In the genomic region with DNA sequence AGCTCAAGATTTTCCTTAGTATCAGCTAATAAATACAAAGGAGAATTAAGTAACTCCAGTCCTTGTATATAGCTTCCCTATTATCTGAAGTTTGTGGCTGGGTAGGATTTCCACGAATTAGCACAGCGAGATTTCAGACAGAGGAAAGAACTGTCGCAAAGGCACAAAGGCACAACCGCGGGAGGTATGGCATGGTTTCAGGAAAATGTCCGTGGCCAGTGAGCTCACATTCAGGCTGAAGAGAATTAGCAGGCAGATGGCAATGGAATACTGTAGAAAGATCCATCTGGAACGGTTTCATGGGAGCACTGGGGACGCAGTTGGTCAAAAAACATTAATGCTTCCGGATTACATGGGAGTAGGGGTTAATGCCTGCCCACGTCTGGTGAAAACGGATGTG, we compare ENCODE assay signal across 13 mouse cellular contexts.
DNase-seq lines count a peak whose midpoint lies in the region; ATAC-seq lines count a peak whose summit lies in the region.
"Had no signal": no experiment of that assay in that cellular context is flagged by ENCODE, and none has a peak within 500 bp of the region (broad histone marks: within the 10 kb centered on the region; RNA-seq: fewer than 3 reads in every experiment).

No protein-coding gene starts in this region.

- H3K27ac ChIP-seq in hindbrain, embryonic 13.5 days = 0 out of 2 replicates have a peak overlapping the region, but pooled peaks have one; percentile 13
- H3K27ac ChIP-seq in hindbrain, embryonic 12.5 days = no peak overlapping the region
- H3K27ac ChIP-seq: heart, embryonic 13.5 days; neural tube, embryonic 13.5 days; stomach, embryonic 15.5 days had no signal

- DNase-seq in right cerebral cortex, postnatal 10 days (ENCODE audit: low spot score in 2 of 2) = peak; percentile 40 to 41
- DNase-seq in right cerebral cortex, adult 2 months (ENCODE audit: low spot score in 2 of 2) = no peak
- peak; percentile 91 for DNase-seq in cerebellum, adult 8-10 months
- peak; percentile 21 for DNase-seq in retina, postnatal 7 days (ENCODE audit: low read depth, low spot score)
- DNase-seq in ovary, adult 18-20 months (ENCODE audit: low spot score) = no peak
- DNase-seq: adrenal gland, postnatal 36 days had no signal

- ATAC-seq in hindbrain, embryonic 13.5 days (ENCODE audit: low FRiP score) = no peak
- ATAC-seq in hindbrain, embryonic 12.5 days (ENCODE audit: low FRiP score) = no peak
- ATAC-seq in inflammation-experienced regulatory T-cells, adult 6 months = no peak

- no peaks in the 10 kb centered on the region for H3K9me3 ChIP-seq in hindbrain, embryonic 13.5 days
- H3K9me3 ChIP-seq in hindbrain, embryonic 12.5 days (replicated peaks) = no peaks in the 10 kb centered on the region
- H3K9me3 ChIP-seq: heart, embryonic 13.5 days; neural tube, embryonic 13.5 days; stomach, embryonic 15.5 days had no signal

- H3K9ac ChIP-seq in hindbrain, embryonic 13.5 days = no peak overlapping the region
- no peak overlapping the region for H3K9ac ChIP-seq in hindbrain, embryonic 12.5 days
- H3K9ac ChIP-seq: heart, embryonic 13.5 days; neural tube, embryonic 13.5 days; stomach, embryonic 15.5 days had no signal

- no peaks in the 10 kb centered on the region for H3K36me3 ChIP-seq in hindbrain, embryonic 13.5 days
- no peaks in the 10 kb centered on the region for H3K36me3 ChIP-seq in hindbrain, embryonic 12.5 days
- H3K36me3 ChIP-seq: heart, embryonic 13.5 days; neural tube, embryonic 13.5 days; stomach, embryonic 15.5 days had no signal

- WGBS in hindbrain, embryonic 13.5 days = 43% methylated on average over 11 of the region's 11 CpGs
- 51% methylated on average over 11 of the region's 11 CpGs for WGBS in hindbrain, embryonic 12.5 days

- H3K4me2 ChIP-seq in hindbrain, embryonic 13.5 days = no peak overlapping the region
- H3K4me2 ChIP-seq in hindbrain, embryonic 12.5 days (replicated peaks) = no peak overlapping the region
- H3K4me2 ChIP-seq: heart, embryonic 13.5 days; midbrain, embryonic 11.5 days; neural tube, embryonic 13.5 days; stomach, embryonic 15.5 days had no signal

- H3K4me3 ChIP-seq in hindbrain, embryonic 13.5 days = no peak overlapping the region
- H3K4me3 ChIP-seq in hindbrain, embryonic 12.5 days = no peak overlapping the region
- H3K4me3 ChIP-seq: heart, embryonic 13.5 days; neural tube, embryonic 13.5 days; stomach, embryonic 15.5 days had no signal

- H3K27me3 ChIP-seq in hindbrain, embryonic 13.5 days = no peaks in the 10 kb centered on the region
- H3K27me3 ChIP-seq in hindbrain, embryonic 12.5 days = no peaks in the 10 kb centered on the region
- H3K27me3 ChIP-seq: heart, embryonic 13.5 days; neural tube, embryonic 13.5 days; stomach, embryonic 15.5 days had no signal

- peaks cover 16% of the 10 kb centered on the region for H3K4me1 ChIP-seq in hindbrain, embryonic 13.5 days (replicated peaks)
- peaks cover 11% of the 10 kb centered on the region for H3K4me1 ChIP-seq in hindbrain, embryonic 12.5 days
- H3K4me1 ChIP-seq: heart, embryonic 13.5 days; stomach, embryonic 15.5 days had no signal

Comparison
In these comparisons a context has a peak if more than half of its experiments do, and no peak if none do; other contexts are left out.
1. DNase-seq: peak in right cerebral cortex, postnatal 10 days (2 of 2), cerebellum, adult 8-10 months (single experiment) and retina, postnatal 7 days (single experiment); none in right cerebral cortex, adult 2 months (0 of 2) and ovary, adult 18-20 months (single experiment).